Mouse (Mus musculus) liver, embryonic 12.5 days (tissue): Measurements from ENCODE around the gene Spag5. TPM values are rescaled to one million over a fixed set of nuclear protein-coding genes. Genes with fewer than 3 reads are reported as not detected.
A peak's percentile ranks its signal among the peaks of the same experiment; 100 is the strongest.

ENCODE experiments used
- ATAC-seq: fragments of 200-750 bp; cut with Nextera tagmentation; 2 replicates; pipeline ENCODE4 v1.8.0; 2017; ENCODE audit warnings: moderate number of reproducible peaks, mild to moderate bottlenecking, moderate library complexity
- H3K27ac ChIP-seq: fragments of 300-500 bp; sonication (generic); 2 replicates; pipeline ENCODE4 v1.5.1; 2016; ENCODE audit warnings: mild to moderate bottlenecking
- H3K27me3 ChIP-seq: fragments of 300-500 bp; sonication (generic); replicated peaks from 2 replicates; pipeline ENCODE4 v1.6.1; 2016; ENCODE audit warnings: mild to moderate bottlenecking, moderate library complexity
- H3K36me3 ChIP-seq: fragments of 300-500 bp; sonication (generic); 2 replicates; pipeline ENCODE4 v1.6.1; 2016; ENCODE audit warnings: mild to moderate bottlenecking, moderate library complexity
- H3K4me1 ChIP-seq: fragments of 300-500 bp; sonication (generic); 2 replicates; pipeline ENCODE4 v1.6.1; 2016
- H3K4me2 ChIP-seq: fragments of 300-500 bp; sonication (generic); 2 replicates; pipeline ENCODE4 v1.6.1; 2016; ENCODE audit warnings: mild to moderate bottlenecking, moderate library complexity
- H3K4me3 ChIP-seq: fragments of 300-500 bp; sonication (generic); 2 replicates; pipeline ENCODE4 v1.5.1; 2016; ENCODE audit warnings: mild to moderate bottlenecking, moderate library complexity
- H3K9ac ChIP-seq: fragments of 300-500 bp; sonication (generic); 2 replicates; pipeline ENCODE4 v1.6.1; 2016; ENCODE audit warnings: mild to moderate bottlenecking, moderate library complexity
- H3K9me3 ChIP-seq: fragments of 300-500 bp; sonication (generic); replicated peaks from 2 replicates; pipeline ENCODE4 v1.6.1; 2016; ENCODE audit warnings: mild to moderate bottlenecking, moderate library complexity
- WGBS: fragments of 180-500 bp; shearing (Covaris S2); methylation state at CpG from one replicate; pipeline ENCODE4 v1.1.7; 2016; ENCODE audit not compliant: insufficient replicate concordance; 5-methylcytosine and 5-hydroxymethylcytosine counted together
- polyA plus RNA-seq: library from polyadenylated mRNA; unstranded; fragments of >200 nt; fragmentation: Nextera tagmentation; extraction: Ambion mirVana; gene quantifications from 2 replicates; pipeline ENCODE4 v1.2.1, GENCODE M21; 2016

Spag5 gene
- polyA plus RNA-seq, 1 experiment from 2014 or later, result 38.6 TPM

DNA sequence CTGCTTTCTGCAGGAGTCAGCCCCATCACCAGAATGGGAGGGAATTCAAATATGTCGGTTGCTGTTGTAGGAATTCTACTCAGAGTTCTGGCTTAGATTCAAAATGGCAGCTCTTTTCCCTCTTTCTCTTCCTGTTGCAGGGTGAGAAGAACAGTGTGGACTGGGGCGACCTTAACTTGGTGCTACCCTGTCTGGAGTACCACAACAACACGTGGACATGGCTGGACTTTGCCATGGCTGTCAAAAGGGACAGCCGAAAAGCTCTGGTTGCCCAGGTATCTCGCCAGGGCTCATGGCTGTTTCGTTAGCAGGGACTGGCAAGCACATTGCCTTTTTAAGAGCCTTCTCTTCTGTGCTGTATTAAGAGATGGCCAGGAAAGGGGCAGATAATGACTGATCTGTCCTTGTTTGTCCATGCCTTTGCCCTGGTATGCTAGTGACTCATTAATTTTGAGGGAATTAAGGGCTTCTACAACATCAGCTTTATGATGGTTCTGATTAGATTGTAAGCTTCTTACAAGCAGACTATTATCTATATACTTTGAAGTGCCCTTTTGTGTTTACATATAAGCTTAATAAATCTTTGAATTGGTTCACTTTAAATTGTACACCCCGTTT lies 12.1 kb upstream of the Spag5 start:
- 82% methylated on average over 7 of the region's 7 CpGs for WGBS
- ATAC-seq, result no peak
- H3K9ac ChIP-seq, result no peak overlapping the region

DNA sequence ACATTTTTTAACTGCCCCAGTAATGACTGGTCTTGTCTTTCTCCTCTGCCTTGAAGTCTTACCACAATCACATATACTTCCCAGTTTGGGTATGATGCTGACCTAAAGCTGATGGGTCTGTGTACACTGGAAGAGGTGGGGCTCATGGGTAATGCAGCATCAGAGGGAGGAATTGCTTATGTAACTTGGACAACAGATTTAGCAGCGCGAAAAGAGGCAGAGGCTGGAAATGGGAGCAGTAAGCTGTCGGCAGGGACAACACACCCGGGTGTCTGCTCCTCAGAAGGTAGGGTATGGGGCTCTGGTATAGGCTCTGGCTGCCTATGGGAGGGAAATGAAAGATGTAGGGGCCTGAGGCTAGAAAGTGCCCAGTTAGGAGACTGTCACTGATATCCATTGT lies 10.7 kb upstream of the Spag5 start, which contains the start of gene BC030499:
Gene BC030499, plus strand, starts transcription at position 188 of the 400 bp plus-strand sequence.
- H3K27ac ChIP-seq, result no peak within 1 kb of the TSS
- no peak within 1 kb of the TSS for H3K9ac ChIP-seq
- no peaks in the 10 kb centered on the region for H3K27me3 ChIP-seq
- WGBS, result 80% methylated on average over 4 of the region's 4 CpGs
- no peak within 1 kb of the TSS for H3K4me3 ChIP-seq
- H3K9me3 ChIP-seq, result no peaks in the 10 kb centered on the region
- ATAC-seq, result no peak
- no peak within 1 kb of the TSS for H3K4me2 ChIP-seq
- no peaks in the 10 kb centered on the region for H3K4me1 ChIP-seq
- H3K36me3 ChIP-seq, result peaks cover 76% of the 10 kb centered on the region

More for the DNA sequence above, 12.1 kb upstream of the Spag5 start:
- H3K27me3 ChIP-seq, result no peaks in the 10 kb centered on the region
- H3K9me3 ChIP-seq, result no peaks in the 10 kb centered on the region
- H3K27ac ChIP-seq, result no peak overlapping the region
- H3K4me3 ChIP-seq, result no peak overlapping the region
- H3K4me2 ChIP-seq, result no peak overlapping the region
- no peaks in the 10 kb centered on the region for H3K4me1 ChIP-seq
- peaks cover 90% of the 10 kb centered on the region for H3K36me3 ChIP-seq

- H3K36me3 ChIP-seq, result peaks cover 37% of the 10 kb centered on the region
- H3K9ac ChIP-seq, result no peak overlapping the region
- 83% methylated on average over 6 of the region's 6 CpGs for WGBS
- no peak overlapping the region for H3K4me2 ChIP-seq
- no peak for ATAC-seq
- H3K27me3 ChIP-seq, result no peaks in the 10 kb centered on the region
- no peaks in the 10 kb centered on the region for H3K4me1 ChIP-seq
- no peaks in the 10 kb centered on the region for H3K9me3 ChIP-seq
- no peak overlapping the region for H3K4me3 ChIP-seq
- no peak overlapping the region for H3K27ac ChIP-seq
These were observed 6.7 kb upstream of the Spag5 start for GRCm38 (mm10) chr11:78294585-78294984.

DNA sequence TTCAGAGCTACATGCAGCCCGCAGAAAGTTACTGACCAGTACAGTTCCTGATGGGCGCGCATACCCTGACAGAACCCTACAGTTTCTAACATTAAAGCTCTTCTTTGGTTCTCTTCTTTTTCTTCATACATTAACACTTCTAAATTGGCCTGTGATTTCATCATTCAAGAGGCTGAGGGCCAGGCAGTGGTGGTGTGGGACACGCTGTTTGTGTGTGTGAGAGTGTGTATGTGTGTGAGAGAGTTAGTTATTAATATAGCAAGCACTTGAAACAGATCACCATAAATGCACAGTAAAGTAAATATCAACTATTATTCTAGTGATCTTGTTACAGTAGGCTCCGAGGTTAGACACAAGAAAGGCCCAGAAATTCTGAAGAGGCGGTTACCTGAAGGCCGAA lies 412 bp upstream of the Spag5 start:
- Histone ChIP-seq H3K9ac (peak overlapping the region; percentile 87), H3K27ac (peak overlapping the region; percentile 88), H3K4me2 (peak overlapping the region; percentile 78), H3K4me3 (peak overlapping the region; percentile 81), H3K36me3 (peaks cover 29% of the 10 kb centered on the region), H3K4me1 (peaks cover 40% of the 10 kb centered on the region), H3K9me3 (no peaks in the 10 kb centered on the region), H3K27me3 (no peaks in the 10 kb centered on the region)
- 78% methylated on average over 7 of the region's 7 CpGs for WGBS
- ATAC-seq, result peak; percentile 13

DNA sequence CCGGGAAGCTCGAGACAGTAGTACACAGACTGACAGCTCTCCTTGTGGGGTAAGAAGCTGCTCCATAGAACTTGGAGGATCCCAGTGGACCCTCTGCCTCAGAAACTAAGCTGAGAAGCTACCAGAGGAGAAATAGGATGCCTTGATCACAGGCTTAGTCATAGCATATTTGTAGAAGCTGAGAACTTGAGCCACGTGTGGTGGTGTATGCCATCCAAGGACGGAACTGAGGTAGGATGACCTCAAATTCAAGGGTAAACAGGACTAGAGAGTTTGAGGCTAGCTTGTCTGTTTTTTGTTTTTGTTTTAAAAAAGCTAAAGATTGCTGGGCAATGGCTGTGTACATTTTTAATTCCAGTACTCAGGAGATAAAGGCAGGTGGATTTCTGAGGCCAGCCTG lies 3.9 kb downstream of the Spag5 start:
- peaks cover 59% of the 10 kb centered on the region for H3K4me1 ChIP-seq
- peak overlapping the region; percentile 16; the same call in 1 of the 2 replicates for H3K4me3 ChIP-seq
- H3K27me3 ChIP-seq, result no peaks in the 10 kb centered on the region
- H3K27ac ChIP-seq, result no peak overlapping the region
- H3K36me3 ChIP-seq, result peaks cover 72% of the 10 kb centered on the region
- peak overlapping the region; percentile 33 for H3K4me2 ChIP-seq
- peak overlapping the region; percentile 12 for H3K9ac ChIP-seq
- no peak for ATAC-seq
- WGBS, result 87% methylated on average over 4 of the region's 4 CpGs
- no peaks in the 10 kb centered on the region for H3K9me3 ChIP-seq

- no peak for ATAC-seq
- H3K4me2 ChIP-seq, result no peak overlapping the region
- peaks cover 98% of the 10 kb centered on the region for H3K36me3 ChIP-seq
- H3K9ac ChIP-seq, result no peak overlapping the region
- peaks cover 18% of the 10 kb centered on the region for H3K4me1 ChIP-seq
- no peak overlapping the region for H3K27ac ChIP-seq
- no peak overlapping the region for H3K4me3 ChIP-seq
- WGBS, result 90% methylated on average over 8 of the region's 8 CpGs
- no peaks in the 10 kb centered on the region for H3K9me3 ChIP-seq
- no peaks in the 10 kb centered on the region for H3K27me3 ChIP-seq
These were observed 9.7 kb downstream of the Spag5 start for GRCm38 (mm10) chr11:78310861-78311511.

DNA sequence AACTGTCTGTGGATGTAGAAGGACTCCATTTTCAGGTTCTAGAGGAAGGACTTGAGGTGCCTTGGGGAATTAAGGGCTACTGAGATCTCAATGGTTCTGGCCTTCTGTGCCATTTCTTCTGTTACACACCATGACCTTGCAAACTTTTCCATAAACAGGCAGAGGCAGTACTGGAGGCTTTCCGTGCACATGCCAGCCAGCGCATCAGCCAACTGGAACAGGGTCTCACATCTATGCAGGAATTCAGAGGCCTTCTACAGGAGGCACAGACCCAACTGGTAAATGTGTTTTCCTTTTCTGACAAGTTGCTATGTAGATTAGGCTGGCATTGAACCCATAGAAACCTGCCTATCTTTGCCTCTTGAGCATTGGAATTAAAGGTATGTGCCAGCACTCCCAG lies 12.3 kb downstream of the Spag5 start:
- Histone ChIP-seq H3K4me1 (no peaks in the 10 kb centered on the region), H3K9me3 (no peaks in the 10 kb centered on the region), H3K4me3 (no peak overlapping the region), H3K4me2 (no peak overlapping the region), H3K27ac (no peak overlapping the region), H3K9ac (no peak overlapping the region), H3K36me3 (peaks cover 98% of the 10 kb centered on the region), H3K27me3 (no peaks in the 10 kb centered on the region)
- ATAC-seq, result no peak
- WGBS, result 97% methylated on average over 2 of the region's 2 CpGs

- H3K36me3 ChIP-seq, result peaks cover 94% of the 10 kb centered on the region
- 89% methylated on average over 2 of the region's 2 CpGs for WGBS
- no peak overlapping the region for H3K4me3 ChIP-seq
- no peak overlapping the region for H3K9ac ChIP-seq
- H3K27me3 ChIP-seq, result no peaks in the 10 kb centered on the region
- no peak for ATAC-seq
- no peak overlapping the region for H3K4me2 ChIP-seq
- no peak overlapping the region for H3K27ac ChIP-seq
- no peaks in the 10 kb centered on the region for H3K9me3 ChIP-seq
- peaks cover 15% of the 10 kb centered on the region for H3K4me1 ChIP-seq
These were observed 17.1 kb downstream of the Spag5 start for GRCm38 (mm10) chr11:78318411-78318810.

DNA sequence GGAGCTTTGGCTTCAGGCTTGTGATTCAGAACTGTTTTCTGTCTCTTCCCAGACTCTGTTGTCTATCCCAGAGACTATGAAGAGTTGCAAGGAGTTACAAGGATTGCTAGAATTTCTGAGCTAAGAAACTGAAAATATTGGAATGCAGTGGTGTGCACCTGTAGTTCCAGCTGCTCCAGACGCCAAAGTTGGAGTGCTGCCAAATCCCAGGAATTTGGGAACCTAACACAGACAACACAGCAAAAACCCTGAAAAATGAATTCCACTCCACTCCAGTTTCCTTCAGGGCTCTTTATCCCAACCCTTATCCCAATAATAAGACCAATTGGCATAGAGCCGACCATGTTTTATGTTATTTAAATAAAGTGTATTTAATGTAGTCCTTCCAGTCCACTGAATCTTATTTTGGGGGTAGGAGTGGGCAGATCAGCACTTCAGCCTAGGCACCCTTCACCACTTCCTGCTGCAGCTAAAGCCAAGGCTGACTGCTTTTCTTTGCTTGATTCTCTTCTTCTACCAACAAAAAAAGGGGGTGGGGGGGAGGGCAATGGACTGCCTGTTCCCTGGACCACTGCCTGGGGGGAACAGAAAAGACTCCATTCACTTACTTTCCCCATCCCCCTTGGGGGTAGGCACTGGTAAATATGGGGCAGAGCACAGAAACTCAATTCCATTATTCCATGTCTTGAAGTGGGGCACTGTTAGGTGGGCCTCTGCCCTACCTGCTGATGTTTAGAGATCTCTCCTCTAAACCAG lies 20.9 kb downstream of the Spag5 start:
- Histone ChIP-seq H3K4me3 (no peak overlapping the region), H3K36me3 (peaks cover 71% of the 10 kb centered on the region), H3K27me3 (no peaks in the 10 kb centered on the region; the same call in 1 of the 2 replicates), H3K27ac (peak overlapping the region; percentile 41), H3K4me1 (peaks cover 20% of the 10 kb centered on the region), H3K9me3 (no peaks in the 10 kb centered on the region), H3K9ac (no peak overlapping the region), H3K4me2 (peak overlapping the region; percentile 52; the same call in 1 of the 2 replicates)
- no peak for ATAC-seq
- WGBS, result 87% methylated on average over 2 of the region's 2 CpGs

DNA sequence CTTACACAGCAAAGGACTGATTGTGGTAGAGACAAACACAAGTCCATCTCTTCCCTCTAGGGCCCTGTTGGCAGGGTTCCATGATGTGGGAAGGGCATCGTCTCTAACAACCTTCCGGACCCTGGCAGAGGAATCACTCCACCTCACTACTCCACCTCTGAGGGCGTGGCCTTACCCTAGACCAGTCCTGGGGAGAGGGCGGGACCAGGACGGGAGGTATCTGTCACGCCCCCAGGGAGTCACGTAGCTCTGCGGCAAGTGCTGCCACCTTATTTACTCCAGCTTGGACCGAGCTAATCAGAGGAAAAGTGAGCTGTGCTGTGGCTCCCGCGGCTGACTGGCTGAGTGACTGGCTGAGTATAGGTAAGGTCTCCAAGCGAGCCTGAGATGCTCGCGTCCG lies 21.5 kb downstream of the Spag5 start, which contains the start of gene Aldoc:
Gene Aldoc, plus strand, starts transcription at position 109 of the 400 bp plus-strand sequence.
- H3K9ac ChIP-seq, result 0 out of 2 replicates have a peak within 1 kb of the TSS, but pooled peaks have one; percentile 12
- H3K27me3 ChIP-seq, result no peaks in the 10 kb centered on the region; the same call in 1 of the 2 replicates
- peak within 1 kb of the TSS; percentile 18; the same call in 1 of the 2 replicates for H3K4me3 ChIP-seq
- peak; percentile 97 for ATAC-seq
- H3K4me1 ChIP-seq, result peaks cover 20% of the 10 kb centered on the region
- no peaks in the 10 kb centered on the region for H3K9me3 ChIP-seq
- H3K4me2 ChIP-seq, result peak within 1 kb of the TSS; percentile 52
- H3K36me3 ChIP-seq, result peaks cover 65% of the 10 kb centered on the region
- WGBS, result 6% methylated on average over 15 of the region's 15 CpGs
- H3K27ac ChIP-seq, result peak within 1 kb of the TSS; percentile 41

GRCm38 (mm10) chr11:78324000-78324785 lies 22.9 kb downstream of the Spag5 start:
- Histone ChIP-seq H3K9me3 (no peaks in the 10 kb centered on the region), H3K4me2 (no peak overlapping the region), H3K4me3 (no peak overlapping the region), H3K36me3 (peaks cover 51% of the 10 kb centered on the region), H3K4me1 (peaks cover 25% of the 10 kb centered on the region), H3K27me3 (no peaks in the 10 kb centered on the region; the same call in 1 of the 2 replicates), H3K9ac (no peak overlapping the region), H3K27ac (no peak overlapping the region)
- ATAC-seq, result no peak
- WGBS, result 82% methylated on average over 15 of the region's 15 CpGs
